Mouse (Mus musculus) T-cell, adult 2 months (primary cell): ENCODE results near the gene Dnah8.
A peak's percentile ranks its signal among the peaks of the same experiment; 100 is the strongest.

Experiments used
- DNase-seq: peaks from one replicate; pipeline ENCODE4 v3.0.0; 2022; ENCODE audit warnings: low spot score

The Dnah8 gene

DNA sequence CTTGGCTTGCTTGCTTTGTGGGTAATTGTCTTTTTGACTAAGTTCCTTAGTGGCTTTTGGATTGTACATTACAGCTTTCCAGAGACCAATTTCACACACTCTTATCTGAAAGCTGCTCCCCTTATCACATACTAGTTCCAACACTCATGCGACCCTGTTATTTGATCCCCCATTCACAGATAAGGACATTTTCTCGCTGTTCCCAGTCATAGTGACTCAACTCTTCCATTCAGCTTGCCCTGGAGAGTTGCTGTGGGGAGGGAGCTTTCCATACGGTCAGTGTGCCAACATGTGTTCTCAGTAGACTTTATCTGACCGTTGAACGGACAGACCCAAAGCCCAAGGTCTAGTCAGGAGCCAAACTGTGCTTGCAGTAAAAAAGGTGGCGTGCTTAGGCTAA, 197.0 kb downstream of the Dnah8 start:
- no peak for DNase-seq

DNA sequence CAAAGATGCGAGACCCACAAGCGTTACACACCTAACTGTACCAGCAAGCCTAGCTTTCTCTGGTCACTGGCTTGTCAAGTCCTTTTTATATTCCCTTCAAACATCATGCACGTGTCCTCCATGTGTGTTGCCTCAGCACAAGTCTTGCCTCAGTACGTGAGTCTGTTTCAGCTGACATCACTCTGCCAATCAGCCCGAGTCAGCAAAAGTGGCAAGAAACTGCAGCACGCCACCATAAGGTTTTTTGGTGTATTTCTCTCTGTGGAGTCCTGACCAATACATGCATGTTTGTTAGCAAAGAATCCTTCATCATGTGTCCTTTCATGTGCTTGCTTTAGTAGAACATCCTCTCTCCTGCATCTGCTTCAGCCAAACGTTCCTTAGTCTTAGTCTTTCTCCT, 200.3 kb downstream of the Dnah8 start:
- DNase-seq: no peak

DNA sequence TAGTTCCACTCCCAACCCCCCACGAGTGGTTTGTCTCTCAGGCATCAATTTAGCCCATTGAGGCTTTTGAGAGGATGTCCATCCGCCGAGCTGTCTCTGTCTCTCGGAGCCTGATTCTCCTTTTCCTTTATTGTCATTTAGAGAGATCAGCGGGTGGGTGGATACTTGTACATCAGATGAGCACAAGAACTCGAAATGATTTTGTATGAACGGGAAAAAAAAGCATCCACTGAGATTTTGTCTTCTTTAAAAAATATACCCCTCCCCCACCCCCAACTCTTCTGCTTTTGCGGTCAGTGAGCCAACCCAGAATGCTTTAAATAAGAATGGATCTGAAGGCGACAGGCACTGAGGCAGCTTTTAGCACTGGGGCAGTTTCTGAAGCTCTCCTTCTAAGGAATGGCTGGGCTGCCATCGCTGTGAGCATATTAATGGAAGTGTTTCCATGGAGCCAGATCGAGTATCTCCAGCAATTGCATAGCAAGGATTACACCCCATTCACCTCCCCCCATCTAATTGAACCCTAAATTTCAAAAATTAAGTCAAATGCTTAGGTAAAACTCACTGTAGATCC, 201.7 kb downstream of the Dnah8 start:
- no peak for DNase-seq

DNA sequence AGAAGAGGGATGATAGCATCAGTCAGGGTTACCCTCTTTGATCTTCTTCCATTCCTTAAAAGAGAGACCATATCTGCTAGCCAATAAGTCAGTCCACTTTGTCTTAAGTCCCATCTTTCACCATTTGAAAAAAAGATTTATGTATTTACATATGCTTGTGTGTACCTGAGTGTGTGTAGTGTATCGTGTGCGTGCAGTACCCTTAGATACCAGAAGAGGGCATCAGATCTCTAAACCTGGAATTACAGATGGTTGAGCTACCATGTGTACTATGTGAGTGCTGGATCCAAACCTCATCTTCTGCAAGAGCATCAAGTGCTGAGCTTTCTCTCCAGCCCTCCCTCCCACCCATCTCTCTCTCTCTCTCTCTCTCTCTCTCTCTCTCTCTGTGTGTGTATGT, 207.0 kb downstream of the Dnah8 start:
- no peak for DNase-seq

DNA sequence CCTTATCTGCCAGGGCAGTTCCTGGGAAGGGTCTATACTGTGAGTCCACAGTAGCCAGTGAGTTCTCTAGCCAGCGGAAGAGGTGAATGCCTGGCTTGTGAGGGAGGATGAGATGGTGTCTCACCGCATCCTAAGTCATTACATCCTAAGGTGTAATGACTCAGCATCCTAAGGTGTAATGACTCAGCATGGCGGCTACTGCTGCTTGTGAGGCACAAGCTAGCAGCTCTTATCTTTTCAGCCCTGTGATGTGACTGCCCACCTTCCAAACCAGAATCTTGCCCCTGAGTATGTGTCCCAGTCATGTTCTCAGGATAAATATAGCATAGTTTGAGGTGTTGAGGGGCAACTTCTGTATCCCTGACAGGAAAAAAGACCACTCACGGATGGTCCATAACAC, 211.3 kb downstream of the Dnah8 start:
- DNase-seq: no peak

DNA sequence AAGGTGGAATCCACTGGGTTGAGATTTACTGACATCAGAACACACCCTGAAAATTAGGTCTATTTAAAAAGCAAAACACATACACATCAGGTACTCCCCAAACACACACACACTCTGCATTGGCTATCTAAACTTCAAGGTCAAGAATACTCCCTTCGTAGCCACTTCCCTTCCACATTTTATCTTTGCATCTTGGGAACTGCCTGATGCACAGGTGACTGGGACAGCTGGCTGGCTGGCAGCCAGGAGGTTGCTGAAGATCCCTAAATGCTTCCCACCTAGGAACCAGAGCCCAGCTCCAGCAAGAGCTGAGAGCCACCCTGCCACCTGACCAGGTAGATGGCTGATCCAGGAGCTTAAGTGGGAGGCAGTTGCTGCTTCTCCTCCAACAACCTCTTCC, 212.9 kb downstream of the Dnah8 start:
- no peak for DNase-seq

DNA sequence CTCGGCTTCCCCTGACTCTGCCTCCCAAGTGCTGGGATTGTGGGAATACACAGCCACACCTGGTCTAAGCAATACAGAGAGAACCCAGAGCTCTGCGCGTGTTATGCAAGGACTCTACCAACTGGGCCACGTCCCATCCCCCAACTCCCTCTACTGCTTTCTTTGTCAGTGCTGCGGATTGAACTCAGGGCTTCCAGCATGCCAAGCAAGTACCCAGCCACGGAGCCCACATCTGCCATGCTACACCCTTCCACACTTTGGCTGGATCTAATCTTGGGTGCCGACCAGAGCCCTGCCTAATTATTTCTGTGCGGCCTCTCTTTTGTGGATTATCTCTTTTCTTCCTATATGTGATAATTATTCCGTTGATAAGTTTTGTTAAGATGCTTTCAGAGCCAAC, 215.9 kb downstream of the Dnah8 start:
- no peak for DNase-seq

DNA sequence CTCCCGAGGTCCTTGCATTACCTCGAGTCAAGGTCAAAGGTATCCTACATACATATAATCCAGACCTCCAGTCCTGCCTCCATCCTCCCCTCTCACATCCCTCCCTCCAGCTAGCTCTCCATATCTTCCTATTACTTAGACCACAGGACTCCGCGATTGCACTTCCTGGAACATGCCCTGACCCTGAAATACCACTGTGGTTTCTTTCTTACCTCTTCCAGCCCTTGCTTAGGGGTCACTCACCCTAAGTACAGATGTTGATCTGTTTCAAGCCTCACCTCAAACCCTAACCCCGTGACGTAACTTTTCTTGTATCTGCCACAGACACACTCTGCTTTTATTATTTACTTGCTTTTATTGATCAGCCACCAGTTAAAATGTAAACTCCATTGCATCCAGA, 218.2 kb downstream of the Dnah8 start:
- DNase-seq: peak; percentile 30

DNA sequence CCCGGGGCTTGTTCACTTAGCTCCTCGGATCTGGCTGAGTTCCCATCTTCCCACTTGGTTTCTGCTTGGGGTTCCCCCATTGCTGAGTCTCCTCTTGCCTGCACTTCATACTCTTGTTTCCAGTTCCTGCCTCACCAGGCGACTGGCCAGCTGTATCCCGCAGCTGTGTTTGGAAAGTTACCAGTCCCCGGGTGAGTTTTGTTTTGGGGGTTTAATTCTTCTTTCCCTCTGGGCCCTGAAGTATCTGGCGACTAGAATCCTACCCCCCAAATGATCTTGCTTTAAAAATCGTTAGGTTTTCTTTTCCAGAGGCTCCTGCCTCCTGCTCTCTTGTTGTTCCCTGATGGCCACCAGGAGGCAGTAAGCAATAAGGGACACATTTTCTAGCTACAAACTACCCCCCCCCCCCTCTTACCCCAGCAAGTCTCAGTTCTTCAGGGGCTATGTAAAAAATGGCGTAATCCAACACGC, 220.2 kb downstream of the Dnah8 start:
- DNase-seq: no peak

DNA sequence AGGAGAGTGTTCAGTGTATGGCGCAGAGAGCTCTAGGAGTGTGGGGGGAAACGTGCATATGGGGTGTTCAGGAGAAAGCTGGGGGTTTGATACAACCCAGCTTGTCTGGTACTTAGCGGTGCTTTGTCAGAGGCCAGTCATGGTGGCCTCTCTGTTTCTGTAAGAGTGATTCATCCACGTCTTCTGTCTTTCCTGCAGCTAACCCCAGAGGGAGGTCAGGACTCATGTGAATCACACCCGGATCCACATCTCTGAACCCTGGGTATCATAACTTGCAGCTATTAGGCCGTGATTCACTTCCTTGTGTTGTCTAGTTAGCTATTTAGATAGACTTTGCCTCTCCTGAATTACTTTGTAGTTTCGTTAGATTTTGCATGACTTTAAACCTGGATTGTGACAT, 223.3 kb downstream of the Dnah8 start:
- DNase-seq: no peak

DNA sequence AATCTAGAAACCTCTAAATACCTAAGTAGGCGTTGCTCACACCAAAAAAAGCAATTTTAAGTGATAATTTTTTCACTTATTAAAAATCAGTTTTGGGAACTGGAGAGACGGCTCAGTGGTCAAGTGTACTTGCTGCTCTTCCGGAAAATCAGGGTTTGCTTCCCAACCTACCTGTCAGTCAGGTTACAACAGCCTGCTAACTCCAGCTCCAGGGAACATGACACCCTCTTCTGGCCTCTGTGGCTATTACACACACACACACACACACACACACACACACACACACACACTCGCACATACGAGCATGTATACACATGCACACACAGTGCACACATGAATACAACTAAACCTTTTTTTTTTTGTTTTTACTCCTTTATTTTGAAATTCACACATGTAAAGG, 223.9 kb downstream of the Dnah8 start:
- DNase-seq: no peak

DNA sequence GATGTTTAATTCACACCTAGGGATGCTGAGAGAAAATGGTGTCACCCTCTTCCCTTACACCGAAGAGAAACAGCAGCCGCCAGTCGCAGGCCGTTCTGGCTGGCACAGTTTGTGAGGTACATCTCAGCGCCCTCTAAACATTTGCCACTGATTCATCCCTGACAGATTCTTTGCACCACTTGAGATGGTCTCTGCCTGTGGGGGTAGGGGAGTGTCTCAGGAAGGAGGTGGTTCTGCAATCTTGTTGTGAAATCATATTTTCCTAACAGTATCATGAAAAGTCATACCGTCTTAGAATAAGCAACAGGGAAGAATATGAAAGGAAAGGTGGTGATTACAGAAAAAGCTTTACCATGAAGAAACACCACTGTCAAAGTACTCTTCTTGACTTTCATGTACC, 224.7 kb downstream of the Dnah8 start:
- no peak for DNase-seq

DNA sequence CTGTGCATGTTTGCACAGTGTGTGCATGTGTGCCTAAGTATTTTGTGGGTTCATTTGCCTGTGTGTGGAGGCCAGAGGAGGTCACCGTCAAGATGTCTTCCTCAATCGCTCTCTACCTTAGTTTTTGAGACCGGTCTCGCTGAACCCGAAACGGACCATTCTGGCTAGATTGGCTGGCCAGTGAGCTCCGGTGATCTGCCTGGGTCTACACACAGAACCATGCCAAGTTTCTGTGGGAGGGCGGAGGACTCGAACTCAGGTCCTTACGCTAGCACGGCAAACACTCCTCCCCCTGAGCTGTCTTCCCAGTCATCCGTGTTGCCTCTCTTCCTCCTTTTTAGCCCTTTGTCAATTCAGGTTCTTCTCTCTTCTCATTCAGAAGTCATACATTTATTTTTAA, 225.7 kb downstream of the Dnah8 start:
- no peak for DNase-seq

DNA sequence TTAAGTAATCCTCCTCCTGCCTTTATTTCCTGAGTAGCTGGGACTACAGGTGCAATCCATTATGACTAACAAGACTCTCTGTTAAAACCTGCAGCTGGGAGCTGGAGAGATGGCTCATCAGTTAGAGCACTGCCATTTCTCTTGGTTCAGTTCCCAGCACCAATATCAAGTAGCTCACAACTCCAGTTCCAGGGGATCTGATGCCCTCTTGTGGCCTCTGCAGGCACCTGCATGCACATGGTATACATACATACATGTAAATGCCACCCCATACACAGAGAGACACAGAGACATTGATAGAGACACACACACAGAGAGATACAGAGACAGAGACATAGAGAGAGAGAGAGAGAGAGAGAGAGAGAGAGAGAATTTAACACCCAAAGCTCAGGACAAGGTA, 228.2 kb downstream of the Dnah8 start:
- no peak for DNase-seq

DNA sequence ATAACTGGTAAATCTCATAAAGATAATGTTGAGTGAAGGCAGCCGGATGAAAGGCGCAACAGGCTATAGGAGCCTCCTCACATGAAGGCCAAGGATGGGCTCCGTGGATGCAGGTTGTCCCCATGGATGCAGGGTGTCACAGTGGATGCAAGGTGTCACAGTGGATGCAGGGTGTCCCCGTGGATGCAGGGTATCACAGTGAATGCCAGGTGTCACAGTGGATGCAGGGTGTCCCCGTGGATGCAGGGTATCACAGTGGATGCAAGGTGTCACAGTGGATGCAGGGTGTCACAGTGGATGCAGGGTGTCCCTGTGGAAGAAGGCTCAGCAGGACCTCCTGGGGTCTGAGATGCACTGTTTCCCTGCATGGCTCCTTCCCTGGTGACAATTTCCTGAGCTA, 233.2 kb downstream of the Dnah8 start:
- DNase-seq: no peak

DNA sequence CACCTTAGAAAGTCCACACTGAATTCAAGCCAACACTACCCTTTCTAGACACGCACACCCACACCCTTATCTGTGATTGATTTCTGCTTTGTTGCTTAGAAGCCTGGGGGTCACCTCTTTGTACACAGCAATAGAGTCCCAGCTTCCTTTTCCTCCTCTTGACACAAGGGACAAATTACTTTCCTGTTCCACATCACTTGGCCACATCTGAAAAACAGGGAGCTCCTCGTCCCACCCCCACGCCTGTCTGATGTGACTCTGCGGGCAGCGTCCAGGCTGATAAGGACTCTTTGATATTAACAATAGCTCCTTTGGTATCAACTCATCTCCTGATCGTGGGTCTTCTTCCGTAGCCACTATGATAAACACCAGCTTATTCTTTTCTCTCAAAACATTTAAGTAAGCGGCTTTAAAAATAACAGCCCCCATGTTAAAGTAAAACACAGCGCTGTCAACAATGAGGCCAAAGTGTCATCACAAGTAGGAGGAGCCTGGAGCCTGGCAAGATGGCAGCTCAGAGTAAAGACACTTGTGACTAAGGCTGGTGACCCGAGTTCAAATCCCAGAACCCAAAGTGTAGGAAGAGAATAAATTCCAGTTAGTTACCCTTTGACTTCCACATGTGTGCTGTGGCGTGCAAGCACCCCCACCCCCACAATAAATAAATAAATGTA, 234.6 kb downstream of the Dnah8 start:
- no peak for DNase-seq

DNA sequence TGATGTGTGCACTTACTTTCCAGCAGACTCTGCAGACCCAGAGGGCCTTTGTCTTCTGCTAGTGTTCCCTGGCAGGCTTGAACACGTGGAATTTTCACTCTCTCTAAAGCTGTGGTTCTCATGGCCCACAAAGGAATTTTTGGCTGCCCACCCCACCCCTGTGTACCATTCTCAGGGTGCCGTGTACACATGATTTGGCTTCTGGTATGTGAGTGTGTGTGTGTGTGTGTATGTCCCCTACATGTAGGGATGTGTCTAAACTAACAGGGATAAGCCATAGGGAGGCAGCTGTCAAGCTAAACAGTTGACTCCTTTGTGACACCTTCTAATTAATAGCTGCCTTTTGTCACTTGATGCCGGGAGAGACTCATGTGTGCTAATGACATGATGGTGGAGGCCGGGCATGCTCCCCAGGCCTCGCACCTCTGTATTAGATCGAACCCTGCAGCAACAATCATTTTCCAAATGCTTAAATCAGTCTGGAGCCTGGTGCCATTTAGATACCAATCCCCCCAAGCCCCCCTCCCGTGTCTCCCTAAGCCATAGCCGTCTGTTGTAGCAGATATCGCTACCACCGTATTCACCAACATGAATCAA, 235.9 kb downstream of the Dnah8 start:
- no peak for DNase-seq

DNA sequence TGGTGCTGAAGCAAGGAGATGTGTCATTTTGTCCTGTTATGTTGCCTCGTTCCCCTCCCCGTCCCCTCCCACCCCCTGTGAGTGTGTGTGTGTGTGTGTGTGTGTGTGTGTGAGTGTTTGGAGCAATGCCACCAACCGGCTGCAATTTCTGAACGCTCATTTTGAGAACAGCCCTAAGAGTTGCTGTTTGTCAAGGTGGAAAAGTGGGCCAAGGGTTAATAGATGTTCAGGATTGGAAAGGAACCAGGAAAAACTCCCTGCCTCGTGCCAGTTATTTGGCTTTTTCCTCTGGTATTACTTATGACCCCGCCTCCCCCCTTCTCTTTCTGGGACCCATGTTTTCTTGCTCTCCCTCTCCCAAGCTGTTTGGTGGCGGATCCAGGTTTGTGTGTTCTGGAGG, 236.5 kb downstream of the Dnah8 start:
- DNase-seq: no peak

DNA sequence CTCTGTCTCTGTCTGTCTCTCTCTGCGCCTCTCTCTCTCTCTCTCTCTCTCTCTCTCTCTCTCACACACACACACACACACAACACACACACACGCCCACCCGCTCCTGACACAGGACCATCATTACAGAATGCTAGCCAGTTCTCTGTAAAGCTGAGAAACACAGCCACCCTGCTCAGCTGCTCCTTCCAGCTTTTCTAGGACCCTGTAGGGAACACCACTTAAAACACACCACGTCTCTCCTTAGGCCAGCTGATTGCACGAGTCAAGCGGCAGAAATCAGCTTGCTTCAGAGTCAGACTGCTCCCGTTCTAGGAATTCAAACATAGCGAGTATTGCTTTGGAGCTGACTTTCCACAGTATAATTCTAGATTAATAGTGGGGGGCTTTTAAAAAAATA, 242.1 kb downstream of the Dnah8 start:
- DNase-seq: no peak

DNA sequence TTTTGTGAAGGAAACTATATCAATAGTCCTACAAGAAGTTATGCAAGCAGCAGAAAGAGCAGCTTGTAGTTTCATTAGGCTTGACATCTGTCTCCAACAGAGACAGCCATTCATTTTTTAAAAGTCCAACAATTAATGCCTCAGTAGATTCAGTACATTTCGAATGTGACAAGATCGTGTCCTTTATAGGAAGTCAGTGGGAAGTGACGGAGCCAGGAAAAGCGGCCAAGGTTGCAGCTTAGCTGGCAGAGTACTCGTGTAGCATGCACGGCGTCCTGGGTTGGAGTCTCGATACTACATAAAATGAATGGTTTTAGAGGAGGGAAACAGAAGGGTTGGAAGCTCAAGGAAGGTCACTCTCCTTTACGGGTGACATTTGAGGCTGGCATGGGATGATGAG, 242.8 kb downstream of the Dnah8 start:
- no peak for DNase-seq

DNA sequence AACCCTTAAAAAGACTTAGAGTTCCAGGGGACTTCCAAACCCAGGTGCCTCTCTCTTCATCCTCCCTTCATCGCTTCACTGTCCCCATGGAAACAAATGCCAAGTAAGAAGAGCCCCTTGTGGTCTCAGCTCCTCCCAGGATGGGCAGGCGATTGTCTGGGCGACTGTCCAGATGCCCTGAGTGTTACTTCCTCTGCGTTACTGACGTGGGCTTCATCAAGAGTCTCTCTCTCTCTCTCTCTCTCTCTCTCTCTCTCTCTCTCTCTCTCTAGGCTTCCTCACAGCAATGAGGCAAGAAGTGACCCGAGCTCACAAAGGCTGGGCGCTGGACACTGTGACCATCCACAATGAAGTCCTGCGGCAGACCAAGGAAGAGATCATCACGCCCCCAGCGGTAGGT, 246.9 kb downstream of the Dnah8 start:
- no peak for DNase-seq

DNA sequence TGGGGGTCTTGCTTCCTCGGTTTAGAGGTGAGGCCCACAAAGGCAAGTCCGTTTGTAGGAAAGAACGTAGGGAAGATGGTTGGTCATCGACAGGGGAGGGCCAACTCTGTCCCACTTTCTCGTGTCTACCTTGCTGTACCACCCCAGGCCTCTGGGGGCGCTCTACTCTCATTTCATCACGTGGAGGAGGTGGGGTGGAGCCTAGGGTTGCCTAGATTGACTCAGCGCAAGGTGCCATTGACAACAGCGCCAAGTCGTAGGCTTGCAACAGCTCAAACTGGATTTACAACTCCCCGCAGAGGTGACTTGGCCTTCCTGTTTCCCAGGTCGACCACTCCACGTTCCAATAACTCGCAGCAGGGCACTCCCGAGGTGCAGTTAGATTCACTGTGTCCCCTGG, 250.1 kb downstream of the Dnah8 start:
- peak; percentile 15 for DNase-seq

DNA sequence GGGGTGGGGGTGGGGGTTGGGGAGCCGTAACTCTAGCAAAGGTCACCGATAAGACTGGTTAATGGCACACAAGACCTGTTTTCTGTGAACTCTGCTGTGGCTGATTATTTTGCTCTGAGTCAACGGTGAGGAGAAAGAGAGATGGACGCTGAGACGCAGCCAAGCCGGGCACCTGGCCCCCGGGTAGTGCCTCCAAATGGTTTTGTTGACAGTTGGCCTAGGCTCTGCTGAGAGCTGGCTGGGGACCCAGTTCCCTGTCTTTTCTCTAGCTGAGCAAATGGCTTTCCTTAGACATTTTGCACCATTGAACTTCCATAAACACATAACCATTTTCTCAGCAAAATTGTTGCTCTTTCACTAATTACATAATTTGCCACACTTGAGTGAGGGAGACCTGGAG, 253.3 kb downstream of the Dnah8 start:
- DNase-seq: no peak

DNA sequence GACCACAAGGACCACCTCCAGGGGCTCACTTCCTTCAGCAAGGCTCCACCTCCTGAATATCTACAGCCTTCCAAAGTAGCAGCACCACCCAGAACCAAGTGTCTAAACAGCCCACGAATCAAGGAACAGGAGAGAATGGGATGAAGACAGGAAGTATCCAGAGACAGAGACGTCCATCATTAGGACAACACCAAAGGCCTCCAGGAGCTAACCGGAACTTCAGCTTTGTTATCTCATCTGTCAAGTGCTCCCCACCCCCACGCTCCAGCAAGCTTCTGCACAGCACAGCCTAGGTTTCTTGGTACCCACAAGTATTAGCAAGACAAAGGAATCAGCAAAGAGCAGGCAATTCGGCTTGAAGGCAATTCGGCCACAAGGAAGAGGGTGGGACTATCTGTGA, 254.5 kb downstream of the Dnah8 start:
- DNase-seq: no peak
